Mouse (Mus musculus) olfactory bulb, adult 2 months (tissue): ENCODE results near the gene Gm34653.
"Not testable (repeated sequence)": the region's sequence is repeated elsewhere in the genome, so short reads cannot be mapped to it uniquely, and the experiment has no call there.

Experiments
- CTCF ChIP-seq: fragments of 200-500 bp; IDR thresholded peaks from 2 replicates; pipeline ENCODE4 v1.5.1; 2012; ENCODE audit warnings: low read depth, mild to moderate bottlenecking, low read length, moderate library complexity; ENCODE audit not compliant: insufficient read depth
- POLR2A ChIP-seq: fragments of 200-500 bp; IDR thresholded peaks from 2 replicates; pipeline ENCODE4 v1.6.1; 2012; ENCODE audit warnings: mild to moderate bottlenecking, low read depth, low read length, moderate library complexity; ENCODE audit not compliant: insufficient read depth

DNA sequence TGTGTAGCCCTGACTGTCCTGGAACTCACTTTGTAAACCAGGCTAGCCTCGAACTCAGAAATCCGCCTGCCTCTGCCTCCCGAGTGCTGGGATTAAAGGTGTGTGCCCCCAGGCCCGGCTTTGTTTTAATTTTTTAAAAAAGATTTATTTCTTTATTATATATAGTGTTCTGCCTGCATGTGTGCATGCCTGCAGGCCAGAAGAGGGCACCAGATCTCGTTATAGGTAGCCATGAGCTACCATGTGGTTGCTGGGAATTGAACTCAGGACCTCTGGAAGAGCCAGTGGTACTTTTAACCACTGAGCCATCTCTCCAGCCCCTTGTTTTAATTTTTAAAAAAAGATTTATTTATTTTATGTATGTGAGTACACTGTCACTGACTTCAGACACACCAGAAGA is 7.3 kb downstream of the Gm34653 start:
- not testable (repeated sequence) for TF ChIP-seq CTCF, POLR2A
